ENCODE assay signal across 21 mouse cellular contexts in the genomic region with DNA sequence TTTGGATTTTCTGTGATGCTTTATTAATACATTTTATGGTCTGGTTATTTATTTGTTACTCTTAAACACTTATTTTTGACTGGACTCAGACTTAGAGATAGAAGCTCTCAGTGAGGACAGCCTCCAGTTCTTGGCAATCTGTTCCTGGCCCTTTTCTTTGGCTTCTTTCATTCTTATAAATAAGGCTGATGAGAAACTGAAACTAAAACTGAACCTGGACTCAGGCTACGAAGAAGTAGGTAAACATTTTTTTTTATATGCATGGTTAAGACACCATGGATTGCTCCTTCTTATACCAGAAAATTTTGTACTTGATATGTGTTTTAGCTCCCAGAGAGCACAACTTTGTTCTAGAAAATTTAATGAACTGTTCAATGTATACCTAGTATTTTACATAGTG.
DNase-seq lines count a peak whose midpoint lies in the region; ATAC-seq and TF ChIP-seq lines count a peak whose summit lies in the region.
"Had no signal": no experiment of that assay in that cellular context is flagged by ENCODE, and none has a peak within 500 bp of the region (broad histone marks: within the 10 kb centered on the region; RNA-seq: fewer than 3 reads in every experiment).

No protein-coding gene starts in this region.

- no peak overlapping the region for H3K9ac ChIP-seq in kidney, postnatal 0 days (ENCODE audit: low read depth, low read length)
- H3K9ac ChIP-seq in kidney, embryonic 14.5 days (ENCODE audit: low read depth, low read length): no peak overlapping the region
- H3K9ac ChIP-seq: liver, embryonic 14.5 days; midbrain, embryonic 15.5 days; neural tube, embryonic 13.5 days had no signal

- WGBS in kidney, postnatal 0 days: 24% methylated on average over 1 of the region's 1 CpGs
- WGBS in kidney, embryonic 14.5 days: 38% methylated on average over 1 of the region's 1 CpGs
- 2% methylated on average over 1 of the region's 1 CpGs for WGBS in large intestine, adult 2 months

- no peaks in the 10 kb centered on the region for H3K9me3 ChIP-seq in kidney, postnatal 0 days (replicated peaks; ENCODE audit: low read length)
- no peaks in the 10 kb centered on the region for H3K9me3 ChIP-seq in kidney, embryonic 14.5 days (ENCODE audit: control insufficient read depth, low read length)
- H3K9me3 ChIP-seq: embryonic facial prominence, embryonic 10.5 days; heart, embryonic 10.5 days; midbrain, embryonic 15.5 days; neural tube, embryonic 13.5 days had no signal

- ATAC-seq in kidney, postnatal 0 days (replicated peaks; ENCODE audit: low FRiP score, low read depth): no peak
- ATAC-seq in kidney, embryonic 14.5 days (ENCODE audit: low FRiP score, low TSS enrichment): no peak
- no peak for ATAC-seq in inflammation-experienced regulatory T-cells, adult 6 months
- ATAC-seq: forebrain, embryonic 16.5 days; midbrain, embryonic 15.5 days had no signal

- peak; percentile 2 for DNase-seq in adrenal gland, postnatal 10 days
- DNase-seq in adrenal gland, adult 8-10 months: no peak
- DNase-seq in kidney, postnatal 0 days (ENCODE audit: low spot score): no peak
- peak; percentile 47 for DNase-seq in adipocyte (ENCODE audit: low spot score)
- DNase-seq in large intestine, adult 2 months (ENCODE audit: low read depth, low spot score): peak; percentile 21
- DNase-seq in right cerebral cortex, adult 2 months (ENCODE audit: low spot score in 2 of 2): no peak
- DNase-seq: adrenal gland, postnatal 25 days; cerebellum, postnatal 14 days; gastrocnemius, postnatal 14 days; kidney, postnatal 4 days; retina, postnatal 1 day; thymus, postnatal 4 days had no signal

- no peak for TF ChIP-seq CTCF in kidney, postnatal 0 days (IDR thresholded peaks at IDR 0.05; ENCODE audit: low read depth)

- peak overlapping the region; percentile 19; the same call in 1 of the 2 replicates for H3K4me2 ChIP-seq in kidney, postnatal 0 days (ENCODE audit: low read length)
- no peak overlapping the region for H3K4me2 ChIP-seq in kidney, embryonic 14.5 days (replicated peaks; ENCODE audit: low read depth, low read length)
- H3K4me2 ChIP-seq: midbrain, embryonic 15.5 days; neural tube, embryonic 13.5 days had no signal

- no peak overlapping the region for H3K27ac ChIP-seq in kidney, postnatal 0 days
- no peak overlapping the region for H3K27ac ChIP-seq in kidney, embryonic 14.5 days (ENCODE audit: low read depth, low read length)
- H3K27ac ChIP-seq: embryonic facial prominence, embryonic 10.5 days; heart, embryonic 10.5 days; liver, embryonic 14.5 days; midbrain, embryonic 15.5 days; neural tube, embryonic 13.5 days had no signal

- no peaks in the 10 kb centered on the region for H3K27me3 ChIP-seq in kidney, postnatal 0 days (ENCODE audit: insufficient read depth, low read length)
- H3K27me3 ChIP-seq in kidney, embryonic 14.5 days (ENCODE audit: control insufficient read depth, insufficient read depth, low read length): no peaks in the 10 kb centered on the region
- H3K27me3 ChIP-seq: midbrain, embryonic 15.5 days; neural tube, embryonic 13.5 days had no signal

- no peaks in the 10 kb centered on the region for H3K4me1 ChIP-seq in kidney, postnatal 0 days (replicated peaks; ENCODE audit: insufficient read depth, low read length)
- H3K4me1 ChIP-seq in kidney, embryonic 14.5 days (ENCODE audit: control insufficient read depth, insufficient read depth, low read length): no peaks in the 10 kb centered on the region
- H3K4me1 ChIP-seq: embryonic facial prominence, embryonic 10.5 days; heart, embryonic 10.5 days; midbrain, embryonic 15.5 days had no signal

- H3K4me3 ChIP-seq in kidney, postnatal 0 days (replicated peaks; ENCODE audit: low read depth, low read length): no peak overlapping the region
- H3K4me3 ChIP-seq in kidney, embryonic 14.5 days (ENCODE audit: low read length): no peak overlapping the region
- H3K4me3 ChIP-seq: embryonic facial prominence, embryonic 10.5 days; erythroblast, embryonic 14.5 days; heart, embryonic 10.5 days; midbrain, embryonic 15.5 days; neural tube, embryonic 13.5 days had no signal

- no peaks in the 10 kb centered on the region for H3K36me3 ChIP-seq in kidney, postnatal 0 days (ENCODE audit: insufficient read depth, low read length)
- H3K36me3 ChIP-seq in kidney, embryonic 14.5 days (ENCODE audit: control insufficient read depth, insufficient read depth, low read length): no peaks in the 10 kb centered on the region
- H3K36me3 ChIP-seq: embryonic facial prominence, embryonic 10.5 days; heart, embryonic 10.5 days; midbrain, embryonic 15.5 days; neural tube, embryonic 13.5 days had no signal

Comparison
In these comparisons a context has a peak if more than half of its experiments do, and no peak if none do; other contexts are left out.
1. DNase-seq: peak in adrenal gland, postnatal 10 days (single experiment), adipocyte (single experiment) and large intestine, adult 2 months (single experiment); none in adrenal gland, adult 8-10 months (single experiment), kidney, postnatal 0 days (single experiment) and right cerebral cortex, adult 2 months (0 of 2).